Mouse (Mus musculus) MEL (cell line): ENCODE data around the gene Treml2. TPM values are rescaled to one million over a fixed set of nuclear protein-coding genes. Genes with fewer than 3 reads are reported as not detected.
A peak's percentile ranks its signal among the peaks of the same experiment; 100 is the strongest.

Source experiments
- DNase-seq: peaks from one replicate; pipeline ENCODE4 v3.0.0; 2011; ENCODE audit warnings: low read depth, low spot score
- H3K27ac ChIP-seq: 2 replicates; pipeline ENCODE4 v1.5.1; 2012; ENCODE audit warnings: low read depth, mild to moderate bottlenecking, control low read depth, low read length, moderate library complexity; ENCODE audit not compliant: control insufficient read depth
- H3K27me3 ChIP-seq, 2 experiments: fragments of 150-350 bp in 1 of 2; sonication (generic) in 1 of 2; 2 replicates each; pipeline ENCODE4 v1.6.1; 2012; ENCODE audit warnings: low read length in 2 of 2, mild to moderate bottlenecking in 2 of 2, improper control_type of control experiment in 1 of 2, moderate library complexity in 1 of 2; ENCODE audit not compliant: insufficient read depth in 2 of 2, control insufficient read depth in 1 of 2
- H3K36me3 ChIP-seq, 2 experiments: 2 replicates each; pipeline ENCODE4 v1.6.1; 2012 to 2014; ENCODE audit warnings: low read length in 2 of 2, improper control_type of control experiment in 1 of 2, inconsistent platforms in 1 of 2, mild to moderate bottlenecking in 1 of 2; ENCODE audit not compliant: insufficient read depth in 2 of 2, control insufficient read depth in 1 of 2
- H3K4me1 ChIP-seq, 2 experiments: fragments of 150-350 bp in 1 of 2; sonication (generic) in 1 of 2; 2 replicates each; pipeline ENCODE4 v1.6.1; 2012; ENCODE audit warnings: low read length in 2 of 2, improper control_type of control experiment in 1 of 2, mild to moderate bottlenecking in 1 of 2; ENCODE audit not compliant: insufficient read depth in 2 of 2, control insufficient read depth in 1 of 2
- H3K4me3 ChIP-seq, 2 experiments: fragments of 150-350 bp in 1 of 2; sonication (generic) in 1 of 2; 2 replicates each; pipeline ENCODE4 v1.5.1; 2012; ENCODE audit warnings: low read depth in 2 of 2, low read length in 2 of 2, mild to moderate bottlenecking in 2 of 2, moderate library complexity in 2 of 2, control low read depth in 1 of 2, improper control_type of control experiment in 1 of 2; ENCODE audit not compliant: control insufficient read depth in 1 of 2, insufficient read depth in 1 of 2
- H3K79me2 ChIP-seq: 2 replicates; pipeline ENCODE4 v1.6.1; 2012; ENCODE audit warnings: mild to moderate bottlenecking, low read length, moderate library complexity; ENCODE audit not compliant: control insufficient read depth, poor library complexity, insufficient read depth
- H3K9ac ChIP-seq: 2 replicates; pipeline ENCODE4 v1.6.1; 2012; ENCODE audit warnings: low read depth, mild to moderate bottlenecking, control low read depth, low read length, moderate library complexity; ENCODE audit not compliant: control insufficient read depth, poor library complexity, severe bottlenecking
- H3K9me3 ChIP-seq: fragments of 150-350 bp; sonication (generic); replicated peaks from 2 replicates; pipeline ENCODE4 v1.6.1; 2012; ENCODE audit warnings: mild to moderate bottlenecking, low read length, improper control_type of control experiment, moderate library complexity; ENCODE audit not compliant: insufficient read depth
- CHD1 ChIP-seq: IDR thresholded peaks from 2 replicates; pipeline ENCODE4 v1.6.1; 2012; ENCODE audit warnings: low read depth, mild to moderate bottlenecking, inconsistent platforms, low read length, improper control_type of control experiment
- CHD2 ChIP-seq: IDR thresholded peaks from 2 replicates; pipeline ENCODE4 v1.6.1; 2011; ENCODE audit warnings: low read length, improper control_type of control experiment
- ELF1 ChIP-seq: IDR thresholded peaks from 2 replicates; pipeline ENCODE4 v1.6.1; 2014; ENCODE audit warnings: low read depth, mild to moderate bottlenecking, inconsistent platforms, low read length, improper control_type of control experiment, moderate library complexity
- EP300 ChIP-seq, 2 experiments: IDR thresholded peaks; 2 replicates each; pipeline ENCODE4 v1.6.1; 2011; ENCODE audit warnings: improper control_type of control experiment in 2 of 2, low read length in 2 of 2, low read depth in 1 of 2, mild to moderate bottlenecking in 1 of 2
- ETS1 ChIP-seq: IDR thresholded peaks from 2 replicates; pipeline ENCODE4 v1.6.1; 2012; ENCODE audit warnings: low read depth, mild to moderate bottlenecking, inconsistent platforms, low read length, improper control_type of control experiment, moderate library complexity
- GABPA ChIP-seq: IDR thresholded peaks from 2 replicates; pipeline ENCODE4 v1.6.1; 2012; ENCODE audit warnings: low read depth, mild to moderate bottlenecking, inconsistent platforms, low read length, improper control_type of control experiment, moderate library complexity
- GATA1 ChIP-seq: IDR thresholded peaks from 2 replicates; pipeline ENCODE4 v1.6.1; 2011; ENCODE audit warnings: low read depth, low read length, improper control_type of control experiment
- HCFC1 ChIP-seq: IDR thresholded peaks from 2 replicates; pipeline ENCODE4 v1.6.1; 2012; ENCODE audit warnings: low read depth, mild to moderate bottlenecking, inconsistent platforms, low read length, improper control_type of control experiment, moderate library complexity
- MAZ ChIP-seq: IDR thresholded peaks from 2 replicates; pipeline ENCODE4 v1.6.1; 2012; ENCODE audit warnings: low read depth, mild to moderate bottlenecking, inconsistent platforms, low read length, improper control_type of control experiment
- MXI1 ChIP-seq: IDR thresholded peaks from 2 replicates; pipeline ENCODE4 v1.6.1; 2011; ENCODE audit warnings: mild to moderate bottlenecking, low read depth, low read length, improper control_type of control experiment
- MYB ChIP-seq: IDR thresholded peaks from 2 replicates; pipeline ENCODE4 v1.6.1; 2011; ENCODE audit warnings: mild to moderate bottlenecking, low read depth, low read length, improper control_type of control experiment
- MYC ChIP-seq: IDR thresholded peaks from 2 replicates; pipeline ENCODE4 v1.6.1; 2011; ENCODE audit warnings: low read depth, mild to moderate bottlenecking, low read length, improper control_type of control experiment, moderate library complexity
- POLR2AphosphoS2 ChIP-seq: IDR thresholded peaks from 2 replicates; pipeline ENCODE4 v1.6.1; 2011; ENCODE audit warnings: low read length, improper control_type of control experiment
- POLR2AphosphoS5 ChIP-seq: IDR thresholded peaks from 2 replicates; pipeline ENCODE4 v1.6.1; 2012; ENCODE audit warnings: low read depth, borderline replicate concordance, mild to moderate bottlenecking, inconsistent platforms, low read length, moderate library complexity, mixed read lengths
- SIN3A ChIP-seq: IDR thresholded peaks from 2 replicates; pipeline ENCODE4 v1.6.1; 2012; ENCODE audit warnings: low read length, improper control_type of control experiment, inconsistent platforms
- SMC3 ChIP-seq: IDR thresholded peaks from 2 replicates; pipeline ENCODE4 v1.6.1; 2011; ENCODE audit warnings: low read depth, low read length, improper control_type of control experiment
- TBP ChIP-seq: IDR thresholded peaks from 2 replicates; pipeline ENCODE4 v1.8.0; 2011; ENCODE audit warnings: low read depth, low read length, improper control_type of control experiment
- TCF12 ChIP-seq: IDR thresholded peaks from 2 replicates; pipeline ENCODE4 v1.6.1; 2014; ENCODE audit warnings: low read depth, mild to moderate bottlenecking, inconsistent platforms, low read length, improper control_type of control experiment, moderate library complexity
- USF1 ChIP-seq: IDR thresholded peaks from 2 replicates; pipeline ENCODE4 v1.6.1; 2014; ENCODE audit warnings: low read depth, mild to moderate bottlenecking, inconsistent platforms, low read length, improper control_type of control experiment, moderate library complexity
- USF2 ChIP-seq, 2 experiments: IDR thresholded peaks; 2 replicates each; pipeline ENCODE4 v1.6.1; 2011 to 2012; ENCODE audit warnings: improper control_type of control experiment in 2 of 2, low read length in 2 of 2, borderline replicate concordance in 1 of 2, inconsistent platforms in 1 of 2, low read depth in 1 of 2, mild to moderate bottlenecking in 1 of 2; ENCODE audit not compliant: insufficient read depth in 1 of 2
- ZNF384 ChIP-seq: IDR thresholded peaks from 2 replicates; pipeline ENCODE4 v1.6.1; 2012; ENCODE audit warnings: low read depth, mild to moderate bottlenecking, inconsistent platforms, low read length, improper control_type of control experiment
- polyA plus RNA-seq, 2 experiments: library from polyadenylated mRNA; stranded (reverse) in 1 of 2; unstranded in 1 of 2; fragments of >175 nt in 1 of 2; fragments of >200 nt in 1 of 2; gene quantifications; 2 replicates each; pipeline versions ENCODE4 v1.2.1 to v1.2.4; 2012; ENCODE audit warnings: low replicate concordance in 2 of 2, low read depth in 1 of 2; ENCODE audit not compliant: insufficient read length in 2 of 2, insufficient read depth in 1 of 2, missing spikeins in 1 of 2
- total RNA-seq: library from RNA; depleted of rRNA; stranded (reverse); fragments of 300-350 nt; gene quantifications from 2 replicates; pipeline ENCODE4 v1.2.3, GENCODE M21; 2012

Treml2 gene
- total and polyA plus RNA-seq, 3 experiments: 27.7 to 52.7 TPM; not detected in 1

GRCm38 (mm10) chr17:48274885-48275284 is 24.4 kb upstream of the Treml2 start (continued):
- no peak for TF ChIP-seq TCF12
- no peak for TF ChIP-seq ELF1

- H3K79me2 ChIP-seq: no peaks in the 10 kb centered on the region
- H3K36me3 ChIP-seq: peaks cover 0 to 45% of the 10 kb centered on the region in 2 experiments; a peak in 2 of 4 replicates
- TF ChIP-seq POLR2AphosphoS5 (no peak), HCFC1 (no peak), CHD2 (no peak), USF1 (no peak), TBP (no peak), EP300 (IDR thresholded peaks at IDR 0.05; ENCODE audit: low read depth in 1 of 2, low read length in 2 of 2) (no peak), USF2 (IDR thresholded peaks at IDR 0.05; ENCODE audit: borderline replicate concordance in 1 of 2, insufficient read depth in 1 of 2, low read depth in 1 of 2, low read length in 2 of 2) (no peak), GATA1 (no peak), MAZ (no peak), TCF12 (no peak), ZNF384 (no peak), MXI1 (no peak), GABPA (no peak), ELF1 (no peak), CHD1 (no peak), MYB (no peak), MYC (no peak), SMC3 (no peak), SIN3A (no peak)
- no peak overlapping the region for H3K27ac ChIP-seq
- no peak overlapping the region for H3K9ac ChIP-seq
- H3K27me3 ChIP-seq: no peaks in the 10 kb centered on the region
- H3K4me3 ChIP-seq: no peak overlapping the region
- peaks cover 21 to 45% of the 10 kb centered on the region in 2 experiments for H3K4me1 ChIP-seq
- DNase-seq: no peak
- H3K9me3 ChIP-seq: no peaks in the 10 kb centered on the region
These were observed 23.6 kb upstream of the Treml2 start for GRCm38 (mm10) chr17:48275736-48276135.

- H3K4me3 ChIP-seq: peak overlapping the region in 1 of 2 experiments; percentile 41; a peak in 1 of 4 replicates
- H3K9me3 ChIP-seq: no peaks in the 10 kb centered on the region
- TF ChIP-seq ETS1 (peak; percentile 87), ELF1 (no peak), GABPA (no peak), POLR2AphosphoS2 (no peak)
- H3K4me1 ChIP-seq: peaks cover 23 to 37% of the 10 kb centered on the region in 2 experiments
- peak overlapping the region; percentile 62 for H3K27ac ChIP-seq
- no peak overlapping the region for H3K9ac ChIP-seq
- peaks cover 0 to 27% of the 10 kb centered on the region in 2 experiments; a peak in 2 of 4 replicates for H3K36me3 ChIP-seq
- peak; percentile 58 for DNase-seq
- H3K79me2 ChIP-seq: no peaks in the 10 kb centered on the region
- H3K27me3 ChIP-seq: no peaks in the 10 kb centered on the region
These were observed 20.9 kb upstream of the Treml2 start for GRCm38 (mm10) chr17:48278381-48278780.
